In genomic region chr13:54191181-54191580, GRCm38 (mm10) we compare ENCODE assay signal across 17 mouse cellular contexts. TPM values are rescaled to one million over a fixed set of nuclear protein-coding genes. Genes with fewer than 3 reads are reported as not detected.
DNase-seq lines count a peak whose midpoint lies in the region; ATAC-seq lines count a peak whose summit lies in the region.
"Had no signal": no experiment of that assay in that cellular context is flagged by ENCODE, and none has a peak within 500 bp of the region (broad histone marks: within the 10 kb centered on the region; RNA-seq: fewer than 3 reads in every experiment).

No protein-coding gene starts in this region.

- peaks cover 12% of the 10 kb centered on the region for H3K27me3 ChIP-seq in midbrain, embryonic 11.5 days (ENCODE audit: control insufficient read depth, insufficient read depth, low read length)
- H3K27me3 ChIP-seq in midbrain, embryonic 10.5 days (ENCODE audit: low read depth, poor library complexity, severe bottlenecking), result peaks cover 39% of the 10 kb centered on the region

- ATAC-seq in midbrain, embryonic 11.5 days (ENCODE audit: low FRiP score), result no peak
- ATAC-seq: Patski had no signal

- no peak overlapping the region for H3K9ac ChIP-seq in midbrain, embryonic 11.5 days (ENCODE audit: low read length)

- no peaks in the 10 kb centered on the region for H3K9me3 ChIP-seq in midbrain, embryonic 11.5 days (ENCODE audit: control insufficient read depth, low read length)
- H3K9me3 ChIP-seq in midbrain, embryonic 10.5 days (replicated peaks), result no peaks in the 10 kb centered on the region

- no peak overlapping the region for H3K4me3 ChIP-seq in midbrain, embryonic 11.5 days (ENCODE audit: low read depth, low read length)
- H3K4me3 ChIP-seq in midbrain, embryonic 10.5 days, result no peak overlapping the region

- 81% methylated on average over 3 of the region's 3 CpGs for WGBS in midbrain, embryonic 11.5 days
- WGBS in midbrain, embryonic 10.5 days, result 76% methylated on average over 3 of the region's 3 CpGs

- peaks cover 5% of the 10 kb centered on the region for H3K4me1 ChIP-seq in midbrain, embryonic 11.5 days (ENCODE audit: control insufficient read depth, insufficient read depth, low read length)
- H3K4me1 ChIP-seq in midbrain, embryonic 10.5 days, result peaks cover 12% of the 10 kb centered on the region

- no peak overlapping the region for H3K4me2 ChIP-seq in midbrain, embryonic 11.5 days

- DNase-seq in heart, adult 11 months, result peak; percentile 67
- no peak for DNase-seq in heart, adult 18-20 months
- DNase-seq in midbrain, embryonic 11.5 days (ENCODE audit: low spot score, missing footprints), result peak; percentile 80
- DNase-seq in midbrain, embryonic 10.5 days (ENCODE audit: low spot score), result no peak
- DNase-seq: adrenal gland, adult 2 months; adrenal gland, adult 8-10 months; adrenal gland, postnatal 10 days; adrenal gland, postnatal 14 days; adrenal gland, postnatal 25 days; adrenal gland, postnatal 36 days; cerebellum, adult 11 months; cerebellum, adult 11-12 months; cerebellum, adult 18-20 months had no signal

- no peaks in the 10 kb centered on the region for H3K36me3 ChIP-seq in midbrain, embryonic 11.5 days (ENCODE audit: control insufficient read depth, insufficient read depth, low read length)
- no peaks in the 10 kb centered on the region for H3K36me3 ChIP-seq in midbrain, embryonic 10.5 days
- H3K36me3 ChIP-seq: G1E had no signal

- H3K27ac ChIP-seq in midbrain, embryonic 11.5 days (ENCODE audit: low read depth, low read length), result no peak overlapping the region
- H3K27ac ChIP-seq in midbrain, embryonic 10.5 days (replicated peaks), result no peak overlapping the region

RNA-seq across cellular contexts. Expression of gene Hrh2, which starts 0.7 kb away (rescaled TPM):
- under 1 TPM; 0.37 to 0.51 TPM for total RNA-seq in heart, adult 18-20 months (2021)
- polyA plus RNA-seq in midbrain, embryonic 11.5 days (2014; fragmentation: Nextera tagmentation; extraction: Ambion mirVana), result 0.07 TPM in 1 of 2 replicates, not detected in the other
- polyA plus RNA-seq in midbrain, embryonic 10.5 days (2016; fragmentation: Nextera tagmentation; extraction: Ambion mirVana), result 0.14 and 0.15 TPM in 2 replicates
- total RNA-seq: MEL had no signal
- polyA plus RNA-seq: C2C12, G1E, Patski had no signal

Comparison
In these comparisons a context has a peak if more than half of its experiments do, and no peak if none do; other contexts are left out.
1. DNase-seq: peak in heart, adult 11 months (single experiment) and midbrain, embryonic 11.5 days (single experiment); none in heart, adult 18-20 months (0 of 2) and midbrain, embryonic 10.5 days (single experiment).